Mouse (Mus musculus) brain, embryonic 14.5 days (tissue): ENCODE results near the gene Gm43518. TPM values are rescaled to one million over a fixed set of nuclear protein-coding genes. Genes with fewer than 3 reads are reported as not detected.
A peak's percentile ranks its signal among the peaks of the same experiment; 100 is the strongest.

ENCODE experiments used
- DNase-seq: peaks from one replicate; pipeline ENCODE4 v3.0.0-alpha.2; 2011; ENCODE audit warnings: low read depth
- CTCF ChIP-seq: fragments of 200-500 bp; IDR thresholded peaks from 2 replicates; pipeline ENCODE4 v1.5.1; 2012; ENCODE audit warnings: inconsistent platforms, mild to moderate bottlenecking, moderate library complexity, borderline replicate concordance; ENCODE audit not compliant: insufficient read depth, insufficient read length; ENCODE audit errors: extremely low read depth
- POLR2A ChIP-seq: fragments of 200-500 bp; IDR thresholded peaks from 2 replicates; pipeline ENCODE4 v1.6.1; 2012; ENCODE audit warnings: mild to moderate bottlenecking, inconsistent platforms, borderline replicate concordance; ENCODE audit not compliant: poor library complexity, insufficient read depth, insufficient read length, severe bottlenecking; ENCODE audit errors: extremely low read depth
- polyA plus RNA-seq: library from polyadenylated mRNA; depleted of rRNA; stranded (reverse); fragments of >200 nt; gene quantifications from 2 replicates; pipeline ENCODE4 v1.2.3, GENCODE M21; 2012

The Gm43518 gene
- polyA plus RNA-seq, 1 experiment, result 2.3 TPM

DNA sequence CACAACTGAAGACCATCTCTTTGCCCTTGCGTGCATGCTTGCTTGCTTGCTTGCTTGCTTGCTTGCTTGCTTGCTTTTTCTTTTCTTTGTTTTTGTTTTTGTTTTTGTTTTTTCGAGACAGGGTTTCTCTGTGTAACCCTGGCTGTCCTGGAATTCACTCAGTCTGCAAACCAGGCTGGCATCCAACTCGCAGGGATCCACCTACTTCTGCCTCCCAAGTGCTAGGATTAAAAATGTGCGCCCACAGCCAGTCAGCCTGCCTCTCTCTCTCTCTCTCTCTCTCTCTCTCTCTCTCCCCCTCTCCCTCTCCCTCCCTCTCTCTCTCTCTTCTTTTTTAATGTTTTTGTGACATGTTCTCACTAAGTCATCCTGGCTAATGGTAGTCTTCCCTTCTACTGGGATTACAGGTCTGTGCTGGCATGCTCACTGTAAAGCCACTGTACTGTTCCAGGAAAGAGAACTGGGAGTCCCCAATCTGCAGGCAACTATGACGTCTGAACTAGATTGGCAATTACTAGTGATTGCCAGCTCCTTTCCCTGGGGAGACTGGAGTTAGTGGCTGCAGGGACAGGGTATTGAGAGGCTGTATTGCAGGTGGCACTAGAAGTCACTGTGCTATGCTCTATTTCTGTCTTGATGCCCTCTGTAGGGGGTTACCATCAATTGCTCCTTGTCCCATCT is 25.3 kb downstream of the Gm43518 start:
- TF ChIP-seq POLR2A (no peak), CTCF (no peak)
- no peak for DNase-seq

DNA sequence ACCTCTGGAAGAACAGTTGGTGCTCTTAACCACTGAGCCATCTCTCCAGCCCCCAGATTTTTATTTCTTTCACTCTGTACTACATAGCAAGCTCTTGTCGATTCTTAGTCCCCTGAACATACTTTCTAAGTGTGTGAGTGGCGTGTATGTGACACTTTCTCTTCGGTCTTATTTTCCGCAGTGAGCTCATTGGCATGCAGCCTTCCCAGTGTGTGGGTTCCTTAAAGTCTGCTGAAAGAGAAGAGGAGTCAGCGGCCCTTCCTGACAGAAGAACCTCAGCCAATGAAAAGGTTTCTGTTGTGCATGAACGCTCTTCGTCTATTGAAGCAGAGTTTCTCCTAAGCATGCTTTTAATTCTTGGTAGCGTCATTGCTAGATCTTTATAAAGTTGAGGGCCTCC is 30.0 kb downstream of the Gm43518 start:
- TF ChIP-seq CTCF (no peak), POLR2A (no peak)
- no peak for DNase-seq

DNA sequence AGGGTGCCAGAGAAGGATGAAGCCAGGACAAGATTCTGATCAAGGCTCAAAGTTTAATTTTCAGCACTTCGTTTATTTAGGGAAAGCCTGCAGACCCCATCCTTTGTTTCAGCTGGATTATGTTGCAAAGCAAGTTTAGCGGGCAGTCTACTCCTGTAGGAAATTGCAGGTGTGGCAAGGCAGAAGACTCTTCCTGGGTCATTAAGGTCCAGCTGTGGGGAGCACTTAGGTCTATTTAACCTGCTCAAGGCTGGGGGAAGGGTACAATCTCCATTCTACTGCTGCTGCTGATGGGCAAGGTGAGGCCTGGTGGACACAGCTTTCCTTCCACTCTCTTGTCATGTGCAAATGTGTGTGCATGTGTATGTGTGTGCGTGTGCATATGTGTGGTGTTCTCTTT is 31.8 kb downstream of the Gm43518 start:
- TF ChIP-seq POLR2A, result no peak
- TF ChIP-seq CTCF, result no peak

DNA sequence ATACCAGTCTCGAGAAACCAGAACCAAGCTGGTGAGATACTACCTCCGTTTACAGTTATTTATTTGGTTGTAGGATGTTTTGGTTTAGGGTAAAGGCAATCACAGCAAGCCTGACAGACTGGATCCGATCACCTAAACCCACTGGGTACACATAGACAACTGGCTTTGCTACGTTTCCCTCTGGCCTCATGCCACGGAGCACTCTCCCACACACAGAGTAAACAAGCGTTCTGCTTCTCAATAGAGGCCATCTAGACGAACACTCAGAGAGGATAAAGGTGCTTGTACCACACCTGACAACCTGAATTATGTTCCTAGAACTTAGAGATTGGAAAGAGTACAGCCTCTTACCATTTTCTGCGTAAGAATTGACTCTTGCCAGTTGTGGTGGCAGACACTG is 32.9 kb downstream of the Gm43518 start:
- no peak for DNase-seq
- TF ChIP-seq POLR2A (no peak), CTCF (no peak)

More for the DNA sequence above, 31.8 kb downstream of the Gm43518 start:
- DNase-seq, result no peak

DNA sequence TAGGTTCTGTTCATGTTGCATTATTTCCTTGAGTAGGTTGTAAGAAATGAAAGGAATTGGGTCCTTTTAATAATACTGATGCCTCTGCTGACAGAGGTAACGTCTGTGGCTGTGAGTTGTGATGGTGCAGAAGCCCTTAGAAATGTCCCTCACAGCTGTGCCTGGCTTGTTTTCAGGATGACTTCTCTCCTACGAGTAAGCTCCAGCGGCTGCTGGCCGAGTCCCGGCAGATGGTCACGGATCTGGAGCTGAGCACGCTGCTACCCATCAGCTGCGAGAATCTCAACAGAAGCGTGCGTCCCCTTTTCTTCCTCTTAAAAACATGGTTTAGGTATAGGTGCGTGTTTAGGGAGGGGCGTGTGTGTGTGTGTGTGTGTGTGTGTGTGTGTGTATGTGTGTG is 33.8 kb downstream of the Gm43518 start:
- no peak for DNase-seq
- TF ChIP-seq CTCF (no peak), POLR2A (no peak)

DNA sequence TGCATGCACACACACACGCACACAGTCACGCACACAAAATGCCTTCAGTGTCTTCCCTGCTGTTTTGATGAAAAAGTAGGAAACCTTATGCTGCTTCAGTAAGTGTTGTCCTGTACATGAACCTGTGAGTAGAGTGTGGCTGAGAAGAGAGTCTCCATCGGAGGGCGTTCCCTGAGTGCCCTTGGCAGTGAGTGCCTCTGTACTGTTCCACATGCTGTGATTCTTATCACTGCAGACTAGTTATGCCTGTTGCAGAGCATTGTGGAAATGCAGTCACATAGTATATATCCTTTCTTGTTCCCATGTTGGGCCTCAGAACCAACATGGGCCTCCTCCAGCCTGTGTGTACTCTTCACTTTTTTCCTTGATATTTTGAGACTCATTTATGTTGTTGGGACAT is 37.0 kb downstream of the Gm43518 start:
- no peak for DNase-seq
- no peak for TF ChIP-seq CTCF
- no peak for TF ChIP-seq POLR2A

DNA sequence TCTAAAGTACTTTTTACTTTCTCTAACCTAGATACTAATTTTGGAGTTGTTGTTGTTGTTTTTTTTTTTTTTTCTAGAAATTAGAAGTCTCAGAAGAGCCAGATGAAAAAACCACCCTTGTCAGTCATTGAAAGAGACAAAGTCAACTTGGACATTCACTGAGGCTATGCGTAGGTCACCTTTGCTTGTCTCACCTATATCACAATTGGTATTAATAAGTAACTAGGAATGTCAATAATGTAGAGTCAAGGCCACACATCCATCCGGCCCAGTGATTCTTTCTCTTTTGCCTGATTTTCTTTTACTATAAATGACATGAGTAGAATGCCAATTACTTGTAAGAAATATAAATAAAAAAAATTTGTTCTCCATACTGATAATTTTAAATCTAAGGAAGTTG is 39.5 kb downstream of the Gm43518 start:
- DNase-seq, result no peak
- TF ChIP-seq CTCF, result no peak

DNA sequence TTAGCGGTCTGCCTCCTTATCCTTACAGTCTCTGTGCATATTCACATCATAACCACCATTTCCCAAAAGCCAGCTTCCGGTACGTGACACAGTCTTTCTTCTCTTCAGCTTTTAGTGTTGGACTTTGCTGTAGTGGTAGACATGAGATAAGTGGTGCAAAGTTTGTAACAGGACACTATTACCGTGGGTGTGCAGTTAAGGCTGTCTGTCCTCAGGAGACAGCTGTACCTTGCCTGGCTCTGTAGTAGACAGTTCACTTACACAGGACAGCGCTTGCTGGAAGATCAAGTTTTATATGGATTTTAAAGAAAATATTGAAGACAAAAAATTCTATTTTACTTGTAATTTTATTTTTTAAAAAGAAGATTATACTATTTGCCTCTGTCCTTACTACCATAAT is 41.2 kb downstream of the Gm43518 start:
- TF ChIP-seq POLR2A, result no peak
- TF ChIP-seq CTCF, result no peak
- no peak for DNase-seq

DNA sequence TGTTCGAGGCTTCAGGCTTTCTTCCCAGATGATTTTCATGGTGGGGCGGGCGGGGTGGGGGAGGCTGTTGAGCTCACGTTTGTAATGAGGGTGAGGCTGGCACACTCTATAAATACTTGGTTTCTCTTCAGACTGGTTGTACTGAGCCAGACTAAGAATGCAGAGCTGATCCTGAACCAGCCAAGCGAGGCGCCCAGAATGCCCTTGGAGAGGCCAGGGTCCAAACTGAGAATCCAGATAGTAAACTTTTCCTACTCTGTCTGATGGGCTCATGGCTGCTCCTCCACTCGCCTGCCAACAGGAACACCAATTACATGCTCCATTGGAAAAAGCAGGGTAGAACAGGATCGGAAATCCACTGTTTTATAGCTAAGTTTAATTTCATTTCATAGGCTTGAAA is 42.0 kb downstream of the Gm43518 start:
- TF ChIP-seq CTCF, result no peak
- no peak for TF ChIP-seq POLR2A
- no peak for DNase-seq

DNA sequence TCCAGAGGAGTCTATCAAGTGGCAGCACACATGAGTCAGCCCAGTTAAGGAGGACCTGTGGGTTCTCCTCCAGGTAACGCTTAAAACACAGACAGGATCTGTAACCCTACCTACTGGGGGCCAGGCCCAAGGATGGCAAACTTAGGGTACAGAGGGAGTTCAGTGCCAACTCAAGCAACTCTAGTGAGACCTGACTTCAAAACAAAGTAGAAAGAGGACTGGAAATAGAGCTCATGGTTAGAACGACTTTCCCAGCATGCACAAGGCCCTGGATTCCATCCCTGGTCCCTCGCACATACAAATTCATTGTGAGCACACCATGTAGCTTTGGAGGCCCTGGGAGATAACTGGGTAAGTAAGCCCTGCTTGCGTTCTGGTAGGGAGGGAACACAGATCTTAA is 43.4 kb downstream of the Gm43518 start:
- DNase-seq, result no peak
- TF ChIP-seq CTCF (no peak), POLR2A (no peak)

DNA sequence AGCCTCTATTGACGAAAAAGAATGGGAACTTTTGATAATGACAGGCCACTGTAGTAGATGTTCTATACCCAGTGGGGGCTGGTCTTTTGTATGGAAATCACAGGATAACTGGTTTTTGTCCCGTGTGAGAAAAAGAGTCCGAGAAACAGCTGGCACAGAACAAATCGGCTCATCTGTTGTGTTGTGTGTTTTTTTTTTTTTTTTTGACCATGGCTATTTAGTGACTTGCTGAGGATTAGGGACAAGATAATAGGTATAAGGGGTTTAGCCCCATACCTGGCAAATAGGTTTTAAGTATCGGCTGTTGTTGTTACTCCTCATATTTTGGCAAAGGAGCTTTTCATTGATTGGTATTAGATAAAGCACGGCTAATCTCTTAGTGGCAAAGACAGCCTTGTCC is 45.2 kb downstream of the Gm43518 start:
- DNase-seq, result no peak
- TF ChIP-seq CTCF (no peak), POLR2A (no peak)

DNA sequence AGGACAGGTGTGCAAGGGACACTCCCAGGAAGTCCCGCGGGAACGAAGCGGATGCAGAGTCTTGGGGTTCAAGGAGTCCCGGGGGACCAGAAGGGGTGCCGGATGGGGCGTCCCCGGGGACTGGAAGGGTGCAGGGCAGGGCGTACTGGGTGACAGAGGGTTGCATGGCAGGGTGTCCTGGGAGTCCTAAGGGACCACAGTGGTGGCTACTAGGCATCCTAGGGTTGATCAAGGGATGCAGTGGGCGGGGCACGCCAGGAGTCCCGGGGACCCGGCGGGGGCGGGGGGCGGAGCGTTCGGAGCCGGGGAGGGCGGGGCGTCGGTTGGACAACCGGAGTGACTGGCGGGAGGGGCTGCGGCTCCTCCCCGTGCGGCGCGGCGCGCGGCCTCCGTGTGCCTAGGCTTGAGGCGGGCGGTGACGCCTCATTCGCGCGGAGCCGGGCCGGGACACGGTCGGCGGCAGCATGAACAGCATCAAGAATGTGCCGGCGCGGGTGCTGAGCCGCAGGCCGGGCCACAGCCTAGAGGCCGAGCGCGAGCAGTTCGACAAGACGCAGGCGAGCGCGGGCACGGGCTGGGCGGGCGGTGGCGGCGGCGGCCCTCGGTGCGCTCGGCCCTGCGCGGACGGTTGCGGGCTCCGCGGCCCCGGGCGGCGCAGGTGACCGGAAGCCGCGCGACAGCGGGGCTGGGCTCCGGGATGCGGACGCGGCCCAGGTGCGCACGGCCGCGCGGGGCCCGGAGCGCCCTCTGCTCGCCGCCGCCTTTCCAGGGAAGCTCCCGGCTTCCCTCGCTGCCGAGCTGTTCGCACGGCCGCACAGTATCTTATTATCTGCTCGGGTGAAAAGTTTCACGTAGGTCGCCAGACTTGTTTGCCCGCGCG is 46.3 kb downstream of the Gm43518 start, which contains the start of gene Hip1r:
Gene Hip1r, plus strand, starts transcription at position 330 of the 880 bp plus-strand sequence.
- peak; percentile 67 for DNase-seq
- TF ChIP-seq POLR2A (peak; percentile 45; the same call in 1 of the 2 replicates), CTCF (no peak)

DNA sequence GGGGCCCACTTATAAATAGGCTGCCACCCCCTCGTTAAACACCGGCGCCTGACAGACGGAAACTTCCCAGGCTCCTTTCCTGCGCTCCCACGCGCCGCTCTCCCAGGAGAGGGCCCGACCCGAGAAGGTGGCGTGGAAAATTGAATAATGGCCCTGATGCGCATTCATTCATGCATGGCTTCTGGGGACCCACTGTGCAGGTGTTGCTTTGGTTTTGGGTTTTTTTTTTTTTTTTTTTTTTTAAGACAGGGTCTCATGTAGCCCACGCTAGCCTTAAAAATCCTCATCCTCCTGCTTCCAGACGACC is 46.9 kb downstream of the Gm43518 start:
- no peak for TF ChIP-seq POLR2A
- DNase-seq, result peak; percentile 36

DNA sequence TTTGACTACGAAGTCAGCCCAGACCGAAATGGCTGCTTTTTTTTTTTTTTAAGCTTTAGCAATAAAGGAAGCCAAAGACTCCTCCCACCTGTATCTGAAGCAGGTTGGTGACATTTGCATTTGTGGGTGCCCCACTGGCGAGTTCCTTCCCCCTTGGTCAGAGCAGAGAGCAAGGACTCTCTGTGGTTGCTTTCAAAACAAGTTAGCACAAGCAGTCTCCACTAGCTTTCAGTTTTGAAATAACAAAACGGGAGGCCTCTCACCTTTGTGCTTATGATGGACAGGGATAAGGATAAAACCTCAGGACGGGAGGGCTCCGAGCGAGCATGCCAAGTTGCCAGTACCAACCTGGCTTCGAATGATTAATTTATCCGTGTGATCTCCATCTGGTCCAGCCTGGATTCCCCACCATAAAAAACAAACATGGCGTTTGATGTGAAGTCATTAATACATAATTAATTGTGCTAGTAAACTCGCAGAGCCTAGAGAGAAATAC is 47.4 kb downstream of the Gm43518 start:
- DNase-seq, result peak; percentile 58
- TF ChIP-seq POLR2A (no peak), CTCF (no peak)
